Mouse (Mus musculus): ENCODE results near the gene Prokr1. TPM values are rescaled to one million over a fixed set of nuclear protein-coding genes. Genes with fewer than 3 reads are reported as not detected.
"Not testable (repeated sequence)": the region's sequence is repeated elsewhere in the genome, so short reads cannot be mapped to it uniquely, and the experiment has no call there.

Gene Prokr1
- total and polyA plus RNA-seq, 2 experiments from 2014 or later, result 1.3 to 2.7 TPM

DNA sequence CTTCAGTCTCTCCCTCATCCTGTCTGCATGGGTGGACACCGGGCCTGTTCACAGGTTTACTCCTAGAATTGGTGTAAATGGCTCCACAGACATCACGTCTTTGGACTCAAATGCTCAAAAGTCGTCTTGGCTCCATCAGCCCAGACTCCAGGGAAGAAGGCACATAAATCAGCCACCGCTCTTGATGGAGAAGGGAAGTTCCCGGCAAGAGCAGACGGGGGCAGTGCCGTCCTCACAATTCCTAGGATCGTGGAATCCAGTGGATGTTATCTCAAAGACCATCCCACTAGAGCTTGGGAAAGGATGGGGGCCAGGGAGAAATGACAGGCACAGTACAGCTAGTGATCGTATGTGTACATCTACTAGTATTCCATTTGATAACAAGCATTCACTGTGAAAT is 12.3 kb downstream of the Prokr1 start:
- Histone ChIP-seq H3K36me3 (ENCODE audit: insufficient read depth, low read length) (no peaks in the 10 kb centered on the region), H3K27ac (ENCODE audit: low read depth, low read length) (no peak overlapping the region), H3K4me3 (ENCODE audit: low read depth, low read length) (no peak overlapping the region), H3K9me3 (ENCODE audit: low read length) (no peaks in the 10 kb centered on the region), H3K4me2 (ENCODE audit: low read depth, low read length, poor library complexity, severe bottlenecking) (no peak overlapping the region), H3K27me3 (ENCODE audit: insufficient read depth, low read length) (no peaks in the 10 kb centered on the region), H3K4me1 (ENCODE audit: insufficient read depth, low read length) (no peaks in the 10 kb centered on the region), H3K9ac (replicated peaks; ENCODE audit: low read length, poor library complexity, severe bottlenecking) (no peak overlapping the region)
- ATAC-seq (ENCODE audit: low FRiP score), result no peak
- 54% methylated on average over 9 of the region's 9 CpGs for WGBS
- peak; percentile 54 for DNase-seq (ENCODE audit: low spot score)
- TF ChIP-seq CTCF (IDR thresholded peaks at IDR 0.05), result peak; percentile 60

DNA sequence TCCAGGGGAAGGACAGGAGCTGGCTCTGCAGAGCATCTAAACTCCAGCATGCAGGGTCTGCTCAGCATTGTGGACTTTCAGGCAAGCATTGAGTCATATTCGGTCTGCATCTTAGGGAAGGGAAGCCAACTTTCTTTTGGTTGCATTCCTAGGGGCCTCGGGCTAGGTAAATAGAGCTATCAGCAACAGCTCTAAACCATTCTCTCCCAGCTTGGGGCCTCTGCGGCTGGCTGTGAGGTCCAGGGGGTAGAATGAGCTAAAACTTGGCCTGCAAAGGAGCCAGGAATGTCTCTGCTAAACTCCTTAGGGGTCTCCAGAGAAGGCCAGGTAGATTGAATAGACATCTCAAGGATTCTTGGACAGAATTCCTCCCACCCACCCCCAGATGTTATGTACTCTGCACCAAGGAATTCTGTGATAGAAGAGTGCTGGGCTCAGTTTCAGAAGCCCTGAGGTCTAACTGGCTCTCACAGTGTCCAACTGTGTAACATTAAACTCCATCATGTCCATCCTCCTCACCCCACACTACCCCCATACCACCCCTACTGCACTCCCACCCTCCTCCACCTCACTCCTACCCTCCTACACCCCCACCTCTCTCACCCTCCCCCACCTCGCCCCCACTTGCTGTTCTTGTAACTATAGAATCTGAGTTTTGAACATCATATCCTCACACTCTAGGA is 13.8 kb downstream of the Prokr1 start:
- Histone ChIP-seq H3K27me3 (ENCODE audit: insufficient read depth, low read length) (no peaks in the 10 kb centered on the region), H3K27ac (ENCODE audit: low read depth, low read length) (no peak overlapping the region), H3K4me1 (ENCODE audit: insufficient read depth, low read length) (no peaks in the 10 kb centered on the region), H3K4me2 (ENCODE audit: low read depth, low read length, poor library complexity, severe bottlenecking) (no peak overlapping the region), H3K36me3 (ENCODE audit: insufficient read depth, low read length) (no peaks in the 10 kb centered on the region), H3K9ac (replicated peaks; ENCODE audit: low read length, poor library complexity, severe bottlenecking) (no peak overlapping the region), H3K4me3 (ENCODE audit: low read depth, low read length) (no peak overlapping the region), H3K9me3 (ENCODE audit: low read length) (no peaks in the 10 kb centered on the region)
- 45% methylated on average over 4 of the region's 4 CpGs for WGBS
- TF ChIP-seq CTCF (IDR thresholded peaks at IDR 0.05), result no peak
- DNase-seq (ENCODE audit: low spot score) (no peak), ATAC-seq (ENCODE audit: low FRiP score) (no peak)

DNA sequence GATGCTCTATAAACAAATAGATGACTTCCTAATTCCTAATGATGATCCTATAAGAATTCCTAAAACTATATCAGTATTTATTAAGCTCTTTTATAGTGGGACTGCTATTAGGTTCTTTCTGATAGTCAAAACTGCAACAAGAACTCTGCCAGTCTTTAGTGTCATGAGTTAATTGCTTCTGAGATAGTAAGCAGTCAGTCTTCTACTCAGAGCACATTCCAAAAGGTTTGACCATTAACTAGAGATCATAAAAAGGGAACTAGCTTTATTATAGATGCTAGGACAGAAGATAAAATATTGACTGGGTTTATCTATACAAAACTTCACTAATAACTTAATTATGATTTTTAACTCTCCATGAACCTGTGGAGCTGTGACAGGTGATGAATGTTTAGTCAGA is 18.7 kb downstream of the Prokr1 start:
- not testable (repeated sequence) for H3K27me3 ChIP-seq (ENCODE audit: insufficient read depth, low read length); H3K9ac ChIP-seq (replicated peaks; ENCODE audit: low read length, poor library complexity, severe bottlenecking); H3K4me1 ChIP-seq (ENCODE audit: insufficient read depth, low read length); H3K4me2 ChIP-seq (ENCODE audit: low read depth, low read length, poor library complexity, severe bottlenecking); H3K36me3 ChIP-seq (ENCODE audit: insufficient read depth, low read length); H3K27ac ChIP-seq (ENCODE audit: low read depth, low read length); ATAC-seq (ENCODE audit: low FRiP score); H3K9me3 ChIP-seq (ENCODE audit: low read length); DNase-seq (ENCODE audit: low spot score); H3K4me3 ChIP-seq (ENCODE audit: low read depth, low read length)

DNA sequence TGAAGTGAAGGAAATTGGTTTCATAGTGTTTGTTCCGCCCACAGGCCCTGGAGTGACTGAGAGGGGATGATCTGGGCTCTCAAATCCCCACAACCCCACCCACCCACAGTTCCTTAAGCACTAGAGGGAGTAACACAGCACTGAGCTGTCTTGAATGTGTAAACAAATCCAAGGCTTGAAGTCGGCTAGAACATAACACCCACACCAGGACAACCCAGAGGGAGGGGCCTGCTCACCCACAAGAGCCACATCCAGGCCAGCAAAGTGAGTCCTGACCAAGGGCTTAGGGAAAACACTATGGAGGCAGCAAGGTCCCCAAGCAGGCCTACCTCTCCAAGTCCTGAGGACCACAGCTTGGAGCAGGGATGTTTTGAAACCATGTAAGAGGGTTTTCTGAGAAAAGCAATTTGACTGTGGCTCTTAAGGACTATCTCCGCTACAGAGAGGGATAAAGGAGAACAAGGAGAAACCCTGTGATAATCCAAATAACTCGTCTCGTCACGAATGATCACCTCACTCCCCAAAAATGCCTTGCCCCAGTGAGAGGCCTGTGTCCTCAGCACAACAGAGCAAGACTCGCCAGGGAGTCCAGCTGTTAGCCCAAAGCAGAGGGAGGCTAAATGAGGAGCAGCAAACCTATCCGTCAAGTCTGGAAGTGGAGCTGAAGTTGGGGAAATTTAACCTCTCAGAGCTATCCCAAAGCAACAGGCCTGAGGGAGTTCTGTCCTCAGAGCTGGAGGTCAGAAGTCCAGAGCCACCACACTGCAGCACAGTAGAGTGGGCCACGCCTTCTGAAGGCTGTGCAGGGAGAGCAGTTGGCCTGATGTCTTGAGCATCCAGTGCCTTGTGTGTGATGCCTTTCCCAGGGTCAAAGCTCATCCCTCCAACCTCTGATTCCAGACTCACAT is 22.6 kb downstream of the Prokr1 start:
- DNase-seq (ENCODE audit: low spot score), result no peak
- no peaks in the 10 kb centered on the region for H3K9me3 ChIP-seq (ENCODE audit: low read length)
- no peak for TF ChIP-seq CTCF (IDR thresholded peaks at IDR 0.05)
- no peak for ATAC-seq (ENCODE audit: low FRiP score)
- no peak overlapping the region for H3K4me3 ChIP-seq (ENCODE audit: low read depth, low read length)
- no peaks in the 10 kb centered on the region for H3K4me1 ChIP-seq (ENCODE audit: insufficient read depth, low read length)
- H3K9ac ChIP-seq (replicated peaks; ENCODE audit: low read length, poor library complexity, severe bottlenecking), result no peak overlapping the region
- H3K27ac ChIP-seq (ENCODE audit: low read depth, low read length), result no peak overlapping the region
- WGBS, result 63% methylated on average over 9 of the region's 9 CpGs
- no peak overlapping the region for H3K4me2 ChIP-seq (ENCODE audit: low read depth, low read length, poor library complexity, severe bottlenecking)
- no peaks in the 10 kb centered on the region for H3K27me3 ChIP-seq (ENCODE audit: insufficient read depth, low read length)
- H3K36me3 ChIP-seq (ENCODE audit: insufficient read depth, low read length), result no peaks in the 10 kb centered on the region

DNA sequence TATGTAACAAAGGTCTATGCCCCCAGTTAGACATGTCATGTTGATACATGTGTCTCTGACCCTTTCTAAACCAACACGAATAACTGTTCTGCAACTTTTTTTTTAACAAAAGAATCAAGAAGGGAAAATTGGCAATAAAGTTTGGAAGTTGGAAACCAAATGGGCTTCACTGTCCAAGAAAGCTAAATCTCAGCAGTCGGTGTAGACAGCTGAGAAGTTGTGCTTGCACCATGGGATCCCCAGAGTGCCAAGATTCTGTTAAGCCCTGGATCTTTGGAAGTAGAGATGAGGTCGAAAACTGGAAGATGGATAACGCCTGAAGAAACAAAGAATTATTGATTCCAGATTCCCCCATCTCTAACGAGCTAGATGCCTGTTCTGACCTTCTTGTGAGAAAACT is 25.4 kb downstream of the Prokr1 start:
- H3K36me3 ChIP-seq (ENCODE audit: insufficient read depth, low read length), result no peaks in the 10 kb centered on the region

DNA sequence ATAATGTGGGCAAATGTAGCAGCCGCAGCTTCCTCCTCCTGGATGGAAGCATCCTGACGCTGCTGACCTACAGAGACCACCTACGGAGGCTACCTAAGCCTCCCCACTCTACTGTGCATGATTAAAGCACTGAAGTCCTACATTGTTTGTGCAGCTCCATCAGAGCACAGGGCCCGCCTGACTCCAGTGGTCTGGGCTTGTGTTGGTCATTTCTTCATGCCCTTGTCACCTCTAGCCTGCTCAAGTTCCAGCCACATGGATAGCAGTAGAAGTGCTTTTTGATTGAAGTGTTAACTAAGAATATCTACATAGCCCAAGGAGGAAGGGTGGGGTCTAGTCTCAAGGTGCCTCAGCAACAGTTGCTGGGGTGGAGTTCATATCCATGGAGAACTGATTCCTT is 26.2 kb downstream of the Prokr1 start:
- no peaks in the 10 kb centered on the region for H3K36me3 ChIP-seq (ENCODE audit: insufficient read depth, low read length)
- WGBS, result 82% methylated on average over 4 of the region's 4 CpGs
- DNase-seq (ENCODE audit: low spot score), result no peak
- no peaks in the 10 kb centered on the region for H3K9me3 ChIP-seq (ENCODE audit: low read length)
- no peaks in the 10 kb centered on the region for H3K4me1 ChIP-seq (ENCODE audit: insufficient read depth, low read length)
- no peak overlapping the region for H3K27ac ChIP-seq (ENCODE audit: low read depth, low read length)
- no peak overlapping the region for H3K4me2 ChIP-seq (ENCODE audit: low read depth, low read length, poor library complexity, severe bottlenecking)
- H3K4me3 ChIP-seq (ENCODE audit: low read depth, low read length), result no peak overlapping the region
- H3K9ac ChIP-seq (replicated peaks; ENCODE audit: low read length, poor library complexity, severe bottlenecking), result no peak overlapping the region
- H3K27me3 ChIP-seq (ENCODE audit: insufficient read depth, low read length), result no peaks in the 10 kb centered on the region
- TF ChIP-seq CTCF (IDR thresholded peaks at IDR 0.05), result no peak
- ATAC-seq (ENCODE audit: low FRiP score), result no peak

More for the DNA sequence above, 25.4 kb downstream of the Prokr1 start:
- no peak for TF ChIP-seq CTCF (IDR thresholded peaks at IDR 0.05)
- 85% methylated on average over 5 of the region's 5 CpGs for WGBS
- no peaks in the 10 kb centered on the region for H3K9me3 ChIP-seq (ENCODE audit: low read length)
- no peak overlapping the region for H3K27ac ChIP-seq (ENCODE audit: low read depth, low read length)
- H3K4me3 ChIP-seq (ENCODE audit: low read depth, low read length), result no peak overlapping the region
- no peak overlapping the region for H3K4me2 ChIP-seq (ENCODE audit: low read depth, low read length, poor library complexity, severe bottlenecking)
- no peaks in the 10 kb centered on the region for H3K4me1 ChIP-seq (ENCODE audit: insufficient read depth, low read length)
- DNase-seq (ENCODE audit: low spot score), result no peak
- no peak for ATAC-seq (ENCODE audit: low FRiP score)
- H3K9ac ChIP-seq (replicated peaks; ENCODE audit: low read length, poor library complexity, severe bottlenecking), result no peak overlapping the region
- no peaks in the 10 kb centered on the region for H3K27me3 ChIP-seq (ENCODE audit: insufficient read depth, low read length)
